Mouse (Mus musculus) naive thymus-derived CD4-positive, alpha-beta T cell, adult 2 months (primary cell): ENCODE results near the gene Tas1r1.
A peak's percentile ranks its signal among the peaks of the same experiment; 100 is the strongest.

Experiments
- DNase-seq: peaks from one replicate; pipeline ENCODE4 v3.0.0-alpha.2; 2011; ENCODE audit warnings: low read depth

Gene Tas1r1

GRCm38 (mm10) chr4:151988342-151989109 lies 49.8 kb downstream of the Tas1r1 start, which contains the start of gene Thap3:
TSS of gene Thap3 (minus strand) at chr4:151988997.
- peak; percentile 86 for DNase-seq

GRCm38 (mm10) chr4:151988014-151988341 lies 50.4 kb downstream of the Tas1r1 start:
- no peak for DNase-seq

GRCm38 (mm10) chr4:151986650-151987049 lies 51.7 kb downstream of the Tas1r1 start:
- DNase-seq: no peak

GRCm38 (mm10) chr4:151985886-151986285 lies 52.5 kb downstream of the Tas1r1 start:
- DNase-seq: peak; percentile 81

- no peak for DNase-seq
These were observed 54.8 kb downstream of the Tas1r1 start for GRCm38 (mm10) chr4:151983560-151983959.

- DNase-seq: no peak
These were observed 55.3 kb downstream of the Tas1r1 start for GRCm38 (mm10) chr4:151983043-151983442.

- DNase-seq: peak; percentile 87
These were observed 57.0 kb downstream of the Tas1r1 start for GRCm38 (mm10) chr4:151981363-151981762.

- peak; percentile 60 for DNase-seq
These were observed 57.7 kb downstream of the Tas1r1 start for GRCm38 (mm10) chr4:151980699-151981098.
